Mouse (Mus musculus): ENCODE results near the gene Tmem95.
"Not testable (repeated sequence)": the region's sequence is repeated elsewhere in the genome, so short reads cannot be mapped to it uniquely, and the experiment has no call there.

The Tmem95 gene

GRCm38 (mm10) chr11:69881787-69882670, 4.2 kb upstream of the Tmem95 start:
- DNase-seq (ENCODE audit: extremely low read depth, insufficient read length, low spot score), result no peak

DNA sequence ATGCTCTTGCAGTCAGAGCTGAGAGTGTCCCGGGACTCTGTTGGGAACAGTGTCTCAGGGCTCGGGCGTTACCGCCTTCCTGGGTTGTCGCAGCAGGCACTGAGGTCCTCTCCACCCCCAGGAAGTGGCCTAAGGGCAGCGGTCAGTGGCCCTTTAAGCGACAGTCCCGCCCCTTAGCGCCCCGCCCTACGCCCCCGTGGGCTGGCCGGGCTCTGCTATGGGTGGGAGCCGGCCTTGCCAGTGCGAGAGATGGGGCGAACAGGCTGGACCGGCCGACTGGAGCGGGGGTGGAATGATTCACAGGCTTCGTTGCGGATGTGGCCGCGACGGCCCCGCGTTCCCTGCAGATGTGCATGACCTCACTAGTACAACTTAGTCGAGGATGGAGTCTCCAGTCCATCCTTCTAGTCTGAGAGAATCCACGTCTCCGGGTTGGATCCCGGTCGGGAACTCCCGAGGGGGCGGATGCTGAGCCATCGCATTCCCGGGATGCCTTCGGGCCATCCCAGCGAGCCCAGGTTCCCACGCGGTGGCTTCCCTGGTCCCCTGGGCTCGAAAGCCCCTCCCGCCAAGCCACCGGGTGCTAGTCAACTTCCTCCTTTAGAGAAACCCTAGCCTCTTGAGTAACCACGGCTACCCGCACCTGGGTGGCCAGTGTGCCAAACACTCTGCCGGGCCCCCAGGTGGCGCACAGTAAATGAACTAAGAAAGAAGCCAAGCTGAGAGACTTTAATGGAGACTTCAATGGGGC, 3.2 kb upstream of the Tmem95 start, which contains the start of gene Kctd11:
TSS of gene Kctd11 (minus strand) at position 554 of the 751 bp plus-strand sequence.
- peak; percentile 97 for DNase-seq (ENCODE audit: extremely low read depth, insufficient read length, low spot score)

GRCm38 (mm10) chr11:69880506-69880852, 2.7 kb upstream of the Tmem95 start:
- DNase-seq (ENCODE audit: extremely low read depth, insufficient read length, low spot score), result no peak

GRCm38 (mm10) chr11:69879711-69880110, 1.9 kb upstream of the Tmem95 start:
- DNase-seq (ENCODE audit: extremely low read depth, insufficient read length, low spot score), result no peak

DNA sequence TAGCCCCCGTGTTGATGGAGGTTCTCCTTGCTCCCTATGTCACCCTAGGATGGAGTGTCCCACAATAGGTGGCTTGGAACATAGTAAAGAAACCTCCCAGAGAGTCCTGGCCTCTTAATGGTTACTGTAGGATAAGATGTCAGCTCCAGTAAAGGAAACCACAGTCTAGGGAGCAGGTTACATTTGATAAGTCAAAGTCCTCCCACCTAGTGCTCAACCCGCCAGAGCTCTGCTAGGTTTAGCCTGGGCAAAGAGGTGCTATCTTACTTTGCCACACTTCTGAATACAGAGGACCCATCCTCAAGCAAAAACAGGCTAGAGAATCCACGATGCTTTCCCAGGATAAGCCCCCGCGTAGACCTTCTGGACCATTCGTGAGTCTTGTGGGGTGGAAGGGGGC, 1.1 kb upstream of the Tmem95 start:
- no peak for DNase-seq (ENCODE audit: extremely low read depth, insufficient read length, low spot score)

GRCm38 (mm10) chr11:69878399-69878798, 581 bp upstream of the Tmem95 start:
- DNase-seq (ENCODE audit: extremely low read depth, insufficient read length, low spot score), result no peak

DNA sequence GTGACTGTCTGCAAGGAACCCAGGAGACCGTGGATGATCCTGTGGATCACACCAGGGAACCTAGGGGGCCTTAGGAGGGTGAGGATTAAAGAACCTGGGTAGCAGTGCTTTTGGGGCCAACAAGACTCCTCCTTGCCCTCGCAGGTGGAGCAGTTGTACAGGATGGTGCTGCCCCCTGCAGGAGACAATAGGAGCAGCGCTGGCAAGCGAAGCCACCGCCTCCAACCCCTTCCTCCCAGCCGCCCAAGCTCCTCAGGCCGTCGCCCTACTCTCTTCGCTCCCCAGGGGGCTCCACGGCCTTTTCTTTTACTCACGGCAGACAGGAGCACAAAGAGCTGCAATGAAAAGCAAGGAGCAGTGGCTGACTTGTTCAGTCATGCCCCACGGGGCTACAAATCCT, 951 bp downstream of the Tmem95 start:
- DNase-seq (ENCODE audit: extremely low read depth, insufficient read length, low spot score), result peak; percentile 82

DNA sequence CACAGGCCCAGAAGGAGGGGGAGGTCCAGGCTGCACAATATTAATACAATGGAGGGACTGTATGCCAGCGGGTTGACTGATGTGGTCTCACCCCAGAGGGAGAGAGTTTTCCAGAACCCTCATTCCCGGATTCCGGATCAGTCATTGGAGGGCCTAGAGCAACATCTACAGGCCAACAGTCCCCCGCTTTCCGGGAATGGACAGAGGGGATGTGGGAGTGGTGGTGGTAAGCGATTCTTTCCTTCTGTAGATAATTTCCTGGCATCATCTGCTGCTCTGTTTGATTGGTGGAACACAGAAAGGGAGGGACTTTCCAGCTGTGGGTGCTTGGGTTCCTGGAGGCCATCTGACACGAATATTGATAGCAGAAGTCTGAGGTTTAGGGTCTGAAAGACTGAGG, 1.6 kb downstream of the Tmem95 start:
- DNase-seq (ENCODE audit: extremely low read depth, insufficient read length, low spot score), result no peak

- DNase-seq (ENCODE audit: extremely low read depth, insufficient read length, low spot score), result peak; percentile 56
Measured at GRCm38 (mm10) chr11:69872451-69872850, 5.4 kb downstream of the Tmem95 start.

- no peak for DNase-seq (ENCODE audit: extremely low read depth, insufficient read length, low spot score)
Measured at GRCm38 (mm10) chr11:69871822-69872221, 6.0 kb downstream of the Tmem95 start.

DNA sequence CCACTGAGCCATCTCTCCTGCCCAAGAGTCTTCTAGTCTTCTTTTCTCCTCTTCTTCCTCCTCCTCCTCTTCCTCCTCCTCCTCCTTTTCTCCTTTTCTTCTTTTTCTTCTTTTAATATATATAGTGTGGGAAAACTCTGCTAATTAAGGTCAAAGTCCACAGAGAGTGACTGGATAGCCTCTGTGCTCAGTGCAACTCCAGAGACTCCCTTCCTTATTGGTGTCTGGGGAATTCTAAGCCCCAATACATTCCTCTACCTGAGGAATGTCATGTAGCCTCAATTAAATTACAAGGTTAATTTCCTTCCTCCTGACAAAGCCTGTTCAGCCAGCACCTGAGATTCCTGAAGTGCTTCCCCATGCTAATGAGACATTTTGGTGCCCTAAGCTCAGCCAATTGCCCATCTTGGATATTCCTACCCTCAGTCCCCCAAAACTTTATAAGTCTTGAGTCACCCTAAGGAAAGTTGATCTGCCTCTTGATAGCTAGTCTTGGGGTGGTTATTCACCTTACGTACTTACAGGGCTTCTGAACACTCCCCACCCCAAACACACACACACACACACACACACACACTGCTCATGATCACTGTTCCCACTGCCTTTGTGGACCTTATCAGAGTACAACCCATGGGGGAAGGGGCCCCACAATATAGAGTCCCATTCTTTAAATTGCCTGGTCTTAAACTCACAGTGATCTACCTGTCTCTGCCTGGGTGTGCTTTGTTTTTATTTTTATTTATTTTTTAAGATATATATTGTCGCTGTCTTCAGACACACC, 7.3 kb downstream of the Tmem95 start:
- no peak for DNase-seq (ENCODE audit: extremely low read depth, insufficient read length, low spot score)

DNA sequence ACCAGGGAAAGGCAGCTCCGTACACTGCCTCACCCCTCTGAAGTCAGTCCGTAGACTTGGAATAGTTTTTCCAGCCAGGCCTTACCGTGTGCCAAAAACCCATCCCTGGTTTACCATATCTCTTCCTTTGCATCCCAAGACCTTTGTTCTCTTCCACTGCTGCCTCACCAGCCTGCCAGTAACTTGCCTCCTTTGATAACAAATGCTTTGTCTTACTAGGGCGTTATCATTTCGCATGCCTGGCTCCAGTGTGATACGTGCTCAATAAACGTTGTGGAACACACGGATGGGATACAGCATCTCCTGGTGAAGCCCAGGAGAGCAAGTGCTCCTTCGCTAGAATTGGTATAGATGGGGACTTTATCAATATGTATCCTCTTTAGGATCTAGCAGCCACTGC, 10.5 kb downstream of the Tmem95 start:
- no peak for DNase-seq (ENCODE audit: extremely low read depth, insufficient read length, low spot score)

DNA sequence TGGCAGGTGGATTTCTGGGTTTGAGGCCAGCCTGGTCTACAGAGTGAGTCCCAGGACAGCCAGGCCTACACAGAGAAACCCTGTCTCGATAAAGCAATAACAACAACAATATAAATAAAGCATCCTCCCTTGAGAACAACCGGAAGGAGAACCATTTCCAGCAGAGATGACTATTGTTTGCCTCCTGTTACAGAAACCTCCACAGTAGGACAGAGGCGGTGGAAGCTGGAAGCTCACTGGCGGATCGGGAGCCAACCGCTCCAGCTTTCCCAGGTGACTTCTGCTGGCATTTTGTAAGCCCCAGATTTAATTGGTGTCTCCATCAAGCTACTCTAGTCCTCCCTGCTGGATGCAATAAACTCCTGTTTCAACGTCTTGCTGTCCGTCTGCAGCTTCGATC, 12.3 kb downstream of the Tmem95 start:
- no peak for DNase-seq (ENCODE audit: extremely low read depth, insufficient read length, low spot score)

- no peak for DNase-seq (ENCODE audit: extremely low read depth, insufficient read length, low spot score)
Measured at GRCm38 (mm10) chr11:69864138-69864860, 13.5 kb downstream of the Tmem95 start.

- DNase-seq (ENCODE audit: extremely low read depth, insufficient read length, low spot score), result not testable (repeated sequence)
Measured at GRCm38 (mm10) chr11:69863729-69864128, 14.1 kb downstream of the Tmem95 start.

GRCm38 (mm10) chr11:69858113-69858998, 19.5 kb downstream of the Tmem95 start, which contains the start of gene Tnk1:
Gene Tnk1, minus strand, starts transcription at chr11:69858730.
- no peak for DNase-seq (ENCODE audit: extremely low read depth, insufficient read length, low spot score)

- no peak for DNase-seq (ENCODE audit: extremely low read depth, insufficient read length, low spot score)
Measured at GRCm38 (mm10) chr11:69855347-69855746, 22.5 kb downstream of the Tmem95 start.

- no peak for DNase-seq (ENCODE audit: extremely low read depth, insufficient read length, low spot score)
Measured at GRCm38 (mm10) chr11:69854680-69855079, 23.1 kb downstream of the Tmem95 start.

DNA sequence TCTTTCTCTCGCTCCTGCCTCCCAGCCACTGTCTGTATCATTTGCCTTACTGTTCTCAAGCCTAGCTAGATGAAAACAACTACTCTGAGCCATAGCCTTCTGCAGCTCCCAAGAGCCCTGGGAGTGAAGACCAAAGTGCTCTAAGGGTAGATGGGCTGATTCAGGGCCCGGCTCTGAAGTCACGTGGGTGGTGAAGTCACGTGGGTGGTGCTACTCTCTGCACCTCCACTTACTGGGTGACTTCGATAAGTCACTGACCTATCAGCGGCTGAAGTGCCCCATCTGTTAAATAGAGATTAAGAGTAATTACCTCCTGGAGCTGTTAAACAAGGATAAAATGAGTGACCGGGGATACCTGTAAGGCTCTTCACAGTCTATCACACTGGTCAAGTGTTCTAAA, 23.8 kb downstream of the Tmem95 start:
- DNase-seq (ENCODE audit: extremely low read depth, insufficient read length, low spot score), result no peak

Measured in 3134 (cell line).